Comparison of ENCODE assay signal across 10 mouse cellular contexts in genomic region chr4:62590878-62591277, GRCm38 (mm10). TPM values are rescaled to one million over a fixed set of nuclear protein-coding genes. Genes with fewer than 3 reads are reported as not detected.
DNase-seq lines count a peak whose midpoint lies in the region; ATAC-seq and TF ChIP-seq lines count a peak whose summit lies in the region.
"Had no signal": no experiment of that assay in that cellular context is flagged by ENCODE, and none has a peak within 500 bp of the region (broad histone marks: within the 10 kb centered on the region; RNA-seq: fewer than 3 reads in every experiment).

No protein-coding gene starts in this region.

- H3K27me3 ChIP-seq in forebrain, embryonic 11.5 days (ENCODE audit: control insufficient read depth, insufficient read depth, low read length), result no peaks in the 10 kb centered on the region
- H3K27me3 ChIP-seq in forebrain, embryonic 10.5 days (ENCODE audit: poor library complexity, severe bottlenecking), result no peaks in the 10 kb centered on the region
- H3K27me3 ChIP-seq in intestine, embryonic 14.5 days (replicated peaks; ENCODE audit: control insufficient read depth, insufficient read depth, low read length), result no peaks in the 10 kb centered on the region
- no peaks in the 10 kb centered on the region for H3K27me3 ChIP-seq in intestine, postnatal 0 days (replicated peaks; ENCODE audit: control insufficient read depth, insufficient read depth, low read length)

- peaks cover 9% of the 10 kb centered on the region; the same call in 1 of the 2 replicates for H3K4me1 ChIP-seq in forebrain, embryonic 11.5 days (replicated peaks; ENCODE audit: control insufficient read depth, insufficient read depth, low read length)
- peaks cover 31% of the 10 kb centered on the region for H3K4me1 ChIP-seq in forebrain, embryonic 10.5 days
- peaks cover 10% of the 10 kb centered on the region for H3K4me1 ChIP-seq in intestine, embryonic 14.5 days (replicated peaks; ENCODE audit: control insufficient read depth, insufficient read depth, low read length)
- 0 out of 2 replicates have a peak, but pooled peaks cover 3% of the 10 kb centered on the region for H3K4me1 ChIP-seq in intestine, postnatal 0 days (replicated peaks; ENCODE audit: control insufficient read depth, insufficient read depth, low read length)

- TF ChIP-seq CTCF in intestine, postnatal 0 days (IDR thresholded peaks at IDR 0.05; ENCODE audit: low read depth), result no peak

- no peak overlapping the region for H3K4me2 ChIP-seq in forebrain, embryonic 11.5 days (ENCODE audit: low read depth, low read length, severe bottlenecking)
- H3K4me2 ChIP-seq in intestine, embryonic 14.5 days (ENCODE audit: low read length), result no peak overlapping the region
- no peak overlapping the region for H3K4me2 ChIP-seq in intestine, postnatal 0 days (replicated peaks; ENCODE audit: low read depth)

- H3K9ac ChIP-seq in forebrain, embryonic 11.5 days (ENCODE audit: low read length), result no peak overlapping the region
- H3K9ac ChIP-seq in intestine, embryonic 14.5 days (ENCODE audit: low read length), result no peak overlapping the region
- H3K9ac ChIP-seq in intestine, postnatal 0 days (ENCODE audit: low read depth, low read length), result no peak overlapping the region
- H3K9ac ChIP-seq: liver, postnatal 0 days had no signal

- no peaks in the 10 kb centered on the region for H3K36me3 ChIP-seq in forebrain, embryonic 11.5 days (ENCODE audit: control insufficient read depth, insufficient read depth, low read length)
- no peaks in the 10 kb centered on the region for H3K36me3 ChIP-seq in forebrain, embryonic 10.5 days (replicated peaks)
- no peaks in the 10 kb centered on the region for H3K36me3 ChIP-seq in intestine, embryonic 14.5 days (ENCODE audit: control insufficient read depth, insufficient read depth, low read length)
- no peaks in the 10 kb centered on the region for H3K36me3 ChIP-seq in intestine, postnatal 0 days (ENCODE audit: control insufficient read depth, insufficient read depth)
- H3K36me3 ChIP-seq: midbrain, embryonic 10.5 days had no signal

- no peak overlapping the region for H3K4me3 ChIP-seq in forebrain, embryonic 11.5 days (ENCODE audit: low read depth, low read length)
- H3K4me3 ChIP-seq in forebrain, embryonic 10.5 days, result no peak overlapping the region
- H3K4me3 ChIP-seq in intestine, embryonic 14.5 days (ENCODE audit: low read depth, low read length), result no peak overlapping the region
- H3K4me3 ChIP-seq in intestine, postnatal 0 days (ENCODE audit: low read depth, low read length), result no peak overlapping the region
- H3K4me3 ChIP-seq: midbrain, embryonic 10.5 days had no signal

- 83% methylated on average over 1 of the region's 1 CpGs for WGBS in forebrain, embryonic 11.5 days
- WGBS in forebrain, embryonic 10.5 days, result 96% methylated on average over 1 of the region's 1 CpGs
- 88% methylated on average over 1 of the region's 1 CpGs for WGBS in intestine, embryonic 14.5 days
- 87% methylated on average over 1 of the region's 1 CpGs for WGBS in intestine, postnatal 0 days

- H3K9me3 ChIP-seq in forebrain, embryonic 11.5 days (ENCODE audit: control insufficient read depth, low read length), result no peaks in the 10 kb centered on the region
- H3K9me3 ChIP-seq in forebrain, embryonic 10.5 days, result no peaks in the 10 kb centered on the region
- no peaks in the 10 kb centered on the region for H3K9me3 ChIP-seq in intestine, embryonic 14.5 days (ENCODE audit: control insufficient read depth, low read length)
- no peaks in the 10 kb centered on the region for H3K9me3 ChIP-seq in intestine, postnatal 0 days (ENCODE audit: control insufficient read depth)
- H3K9me3 ChIP-seq: midbrain, embryonic 10.5 days had no signal

- 0 out of 2 replicates have a peak, but pooled peaks have one; percentile 13 for ATAC-seq in forebrain, embryonic 11.5 days (replicated peaks; ENCODE audit: low FRiP score)
- ATAC-seq in intestine, embryonic 14.5 days (replicated peaks; ENCODE audit: low FRiP score, low TSS enrichment, low read depth), result peak; percentile 71; the same call in 1 of the 2 replicates
- no peak for ATAC-seq in intestine, postnatal 0 days
- ATAC-seq: liver, postnatal 0 days had no signal

- no peak overlapping the region for H3K27ac ChIP-seq in forebrain, embryonic 11.5 days (ENCODE audit: low read depth, low read length)
- no peak overlapping the region for H3K27ac ChIP-seq in forebrain, embryonic 10.5 days
- H3K27ac ChIP-seq in intestine, embryonic 14.5 days (ENCODE audit: low read depth), result peak overlapping the region; percentile 74
- no peak overlapping the region for H3K27ac ChIP-seq in intestine, postnatal 0 days (ENCODE audit: low read depth, low read length)

- DNase-seq in forebrain, embryonic 11.5 days (ENCODE audit: low spot score), result no peak
- no peak for DNase-seq in forebrain, embryonic 10.5 days (ENCODE audit: extremely low spot score, low spot score)
- DNase-seq in intestine, embryonic 14.5 days (ENCODE audit: low spot score), result no peak
- peak; percentile 32 for DNase-seq in MN1 (ENCODE audit: low spot score)
- DNase-seq in induced T-regulatory cell, adult 2 months (ENCODE audit: low read depth), result peak; percentile 46
- no peak for DNase-seq in adrenal gland, adult 18-20 months (ENCODE audit: low spot score in 2 of 2)
- no peak for DNase-seq in left cerebral cortex, adult 9 months (ENCODE audit: low spot score in 2 of 2)
- DNase-seq: liver, postnatal 0 days had no signal

RNA-seq across cellular contexts. Expression of gene Rgs3, which starts 31.2 kb away (rescaled TPM):
- 33.6 and 39.7 TPM in 2 replicates for polyA plus RNA-seq in forebrain, embryonic 11.5 days (2014; fragmentation: Nextera tagmentation; extraction: Ambion mirVana)
- 29.8 and 36.3 TPM in 2 replicates for polyA plus RNA-seq in forebrain, embryonic 10.5 days (2016; fragmentation: Nextera tagmentation; extraction: Ambion mirVana)
- polyA plus RNA-seq in intestine, embryonic 14.5 days (2014; fragmentation: Nextera tagmentation; extraction: Ambion mirVana), result 35.0 and 35.7 TPM in 2 replicates
- polyA plus RNA-seq in intestine, postnatal 0 days (2015; fragmentation: Nextera tagmentation; extraction: Ambion mirVana), result 30.1 and 30.8 TPM in 2 replicates
- total RNA-seq in adrenal gland, adult 18-20 months (2021), result 10 to 100 TPM; 23.2 to 24.3 TPM

Comparison
In these comparisons a context has a peak if more than half of its experiments do, and no peak if none do; other contexts are left out.
1. DNase-seq: peak in MN1 (single experiment) and induced T-regulatory cell, adult 2 months (single experiment); none in forebrain, embryonic 11.5 days (single experiment), forebrain, embryonic 10.5 days (single experiment), intestine, embryonic 14.5 days (single experiment), adrenal gland, adult 18-20 months (0 of 2) and left cerebral cortex, adult 9 months (0 of 2).